Mouse (Mus musculus) adipocyte (in vitro differentiated cells): ENCODE measurements around the gene Pdcd11.

Source experiments
- DNase-seq: peaks from one replicate; pipeline ENCODE4 v3.0.0-alpha.2; 2016; ENCODE audit warnings: low spot score

Pdcd11 gene

GRCm38 (mm10) chr19:47090550-47091156, at the start of gene Pdcd11, which contains the start of gene Usmg5:
TSS of gene Pdcd11 (plus strand) at chr19:47090768.
TSS of gene Usmg5 (minus strand) at chr19:47090647.
- DNase-seq = peak; percentile 98

- DNase-seq = peak; percentile 59
Observed at GRCm38 (mm10) chr19:47043608-47044007, 47.0 kb upstream of the Pdcd11 start.

- DNase-seq = no peak
Observed at GRCm38 (mm10) chr19:47046343-47046742, 44.2 kb upstream of the Pdcd11 start.

GRCm38 (mm10) chr19:47047236-47047833, 43.2 kb upstream of the Pdcd11 start:
- DNase-seq = no peak

GRCm38 (mm10) chr19:47049061-47049460, 41.5 kb upstream of the Pdcd11 start:
- no peak for DNase-seq

- DNase-seq = no peak
Observed at GRCm38 (mm10) chr19:47049840-47050239, 40.7 kb upstream of the Pdcd11 start.

GRCm38 (mm10) chr19:47050271-47051032, 40.1 kb upstream of the Pdcd11 start, which contains the start of gene Pcgf6:
TSS of gene Pcgf6 (minus strand) at chr19:47050906.
- DNase-seq = peak; percentile 65

GRCm38 (mm10) chr19:47052927-47053326, 37.6 kb upstream of the Pdcd11 start:
- DNase-seq = no peak

- DNase-seq = no peak
Observed at GRCm38 (mm10) chr19:47053471-47053870, 37.1 kb upstream of the Pdcd11 start.

- DNase-seq = no peak
Observed at GRCm38 (mm10) chr19:47057684-47058083, 32.9 kb upstream of the Pdcd11 start.

GRCm38 (mm10) chr19:47065860-47066259, 24.7 kb upstream of the Pdcd11 start:
- no peak for DNase-seq

- peak; percentile 98 for DNase-seq
Observed at GRCm38 (mm10) chr19:47067096-47067882, 23.3 kb upstream of the Pdcd11 start, which contains the start of gene Taf5. TSS of gene Taf5 (plus strand) at chr19:47067746.

GRCm38 (mm10) chr19:47067924-47068611, 22.5 kb upstream of the Pdcd11 start:
- DNase-seq = peak; percentile 88

- peak; percentile 28 for DNase-seq
Observed at GRCm38 (mm10) chr19:47088226-47088625, 2.3 kb upstream of the Pdcd11 start.

GRCm38 (mm10) chr19:47089718-47090525, 646 bp upstream of the Pdcd11 start:
- DNase-seq = peak; percentile 30

- no peak for DNase-seq
Observed at GRCm38 (mm10) chr19:47101080-47101479, 10.5 kb downstream of the Pdcd11 start.

- no peak for DNase-seq
Observed at GRCm38 (mm10) chr19:47104641-47105271, 14.2 kb downstream of the Pdcd11 start.

- no peak for DNase-seq
Observed at GRCm38 (mm10) chr19:47118634-47119033, 28.1 kb downstream of the Pdcd11 start.

- DNase-seq = peak; percentile 43
Observed at GRCm38 (mm10) chr19:47121054-47121453, 30.5 kb downstream of the Pdcd11 start.

- DNase-seq = no peak
Observed at GRCm38 (mm10) chr19:47122802-47123201, 32.2 kb downstream of the Pdcd11 start.
